Mouse (Mus musculus): ENCODE results near the gene Prss38.

Prss38 gene

DNA sequence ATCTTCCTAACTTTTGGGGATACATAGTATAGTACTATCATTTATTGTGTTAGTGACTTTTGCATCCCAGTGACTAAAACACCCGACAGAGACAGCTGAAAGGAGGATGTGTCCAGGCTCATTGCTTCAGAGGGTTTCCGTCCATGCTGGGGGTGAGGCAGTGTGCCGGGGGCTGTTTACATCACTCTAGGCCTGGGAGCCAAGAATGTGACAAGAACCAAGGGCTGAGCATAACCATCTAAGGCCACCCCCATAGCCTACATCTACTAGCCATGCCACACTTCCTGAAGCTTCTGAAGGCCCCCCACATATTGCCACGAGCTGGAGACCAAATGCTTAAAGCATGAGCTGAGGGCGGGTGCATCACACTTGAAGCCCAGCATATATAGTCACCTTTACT is 50.7 kb downstream of the Prss38 start:
- no peak for DNase-seq (ENCODE audit: low spot score in 2 of 2)

DNA sequence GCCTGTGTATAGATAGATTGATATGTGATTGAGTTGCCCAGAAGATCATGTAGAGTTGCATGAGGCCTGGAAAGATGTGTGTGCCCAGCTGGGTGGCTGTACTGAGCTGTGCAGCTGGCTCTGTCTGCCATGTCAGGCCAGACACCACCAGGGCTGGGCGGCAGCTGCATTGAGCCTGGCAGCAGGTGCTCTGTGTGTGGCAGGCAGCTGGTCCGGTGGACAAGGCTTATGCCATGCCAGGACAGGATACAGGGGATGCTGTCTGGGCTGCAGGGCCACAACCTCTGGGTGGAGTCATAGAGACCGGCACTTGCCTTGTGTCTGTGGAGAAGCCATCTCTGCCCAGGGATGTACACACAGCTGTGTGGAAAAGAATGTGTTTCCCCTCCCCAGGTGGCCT is 52.5 kb downstream of the Prss38 start:
- DNase-seq (ENCODE audit: low spot score in 2 of 2): no peak
